Mouse (Mus musculus) layer of hippocampus, postnatal 14 days (tissue): Measurements from ENCODE around the gene Mapkapk5. TPM values are rescaled to one million over a fixed set of nuclear protein-coding genes. Genes with fewer than 3 reads are reported as not detected.

ENCODE experiments used
- DNase-seq, 2 experiments: peaks; one replicate each; pipeline ENCODE4 v3.0.0; 2021 to 2022; ENCODE audit warnings: low spot score in 2 of 2, mixed read lengths in 1 of 2
- long read RNA-seq, 2 experiments: library from polyadenylated mRNA; stranded (forward); transcript quantifications; one replicate each; pipeline ENCODE4 v2.0.0; 2021
- total RNA-seq, 2 experiments: library from RNA; stranded (reverse); gene quantifications; 2 replicates each; pipeline ENCODE4 v1.2.3; 2021

Gene Mapkapk5
- 10 to 100 TPM; 74.8 to 78.6 TPM for total RNA-seq
- long read RNA-seq, experiment 1, transcript Mapkapk5-201 (14 exons, 2,234 nt) = major isoform, 5 of 10 reads
- long read RNA-seq, experiment 1, partial matches to known transcripts = 0 of 10 reads
- long read RNA-seq, experiment 1, other reads (novel, unspliced or antisense) = 1 of 10 reads
- long read RNA-seq, experiment 2, transcript Mapkapk5-201 (14 exons, 2,234 nt) = major isoform, 5 of 11 reads
- long read RNA-seq, experiment 2, partial matches to known transcripts = 2 of 11 reads
- long read RNA-seq, experiment 2, other reads (novel, unspliced or antisense) = 1 of 11 reads

- peak; percentile 98 to 99 for DNase-seq
These were observed at the start of gene Mapkapk5 for GRCm38 (mm10) chr5:121545793-121546529. Gene Mapkapk5, minus strand, starts transcription at chr5:121545905.

- DNase-seq = no peak
These were observed 49.1 kb upstream of the Mapkapk5 start for GRCm38 (mm10) chr5:121594714-121595313.

GRCm38 (mm10) chr5:121593451-121594401 lies 48.0 kb upstream of the Mapkapk5 start, which contains the start of gene Aldh2:
Gene Aldh2, minus strand, starts transcription at chr5:121593824.
- DNase-seq = peak; percentile 63 to 76

- DNase-seq = peak in 1 of 2 experiments; percentile 21
These were observed 47.2 kb upstream of the Mapkapk5 start for GRCm38 (mm10) chr5:121592816-121593407.

- no peak for DNase-seq
These were observed 46.5 kb upstream of the Mapkapk5 start for GRCm38 (mm10) chr5:121592064-121592815.

- DNase-seq = no peak
These were observed 45.8 kb upstream of the Mapkapk5 start for GRCm38 (mm10) chr5:121591417-121592063.

GRCm38 (mm10) chr5:121589928-121590327 lies 44.2 kb upstream of the Mapkapk5 start:
- DNase-seq = no peak

GRCm38 (mm10) chr5:121586400-121587039 lies 40.8 kb upstream of the Mapkapk5 start:
- DNase-seq = peak; percentile 40 to 57

GRCm38 (mm10) chr5:121585699-121586098 lies 40.0 kb upstream of the Mapkapk5 start:
- no peak for DNase-seq

GRCm38 (mm10) chr5:121585005-121585404 lies 39.3 kb upstream of the Mapkapk5 start:
- no peak for DNase-seq

- DNase-seq = peak; percentile 62 to 76
These were observed 38.2 kb upstream of the Mapkapk5 start for GRCm38 (mm10) chr5:121583765-121584501.

GRCm38 (mm10) chr5:121581945-121582344 lies 36.2 kb upstream of the Mapkapk5 start:
- DNase-seq = no peak

GRCm38 (mm10) chr5:121576927-121577488 lies 31.3 kb upstream of the Mapkapk5 start:
- no peak for DNase-seq

- no peak for DNase-seq
These were observed 30.2 kb upstream of the Mapkapk5 start for GRCm38 (mm10) chr5:121575867-121576266.

GRCm38 (mm10) chr5:121574145-121574544 lies 28.4 kb upstream of the Mapkapk5 start:
- DNase-seq = no peak

- DNase-seq = no peak
These were observed 25.1 kb upstream of the Mapkapk5 start for GRCm38 (mm10) chr5:121570787-121571186.

GRCm38 (mm10) chr5:121569881-121570420 lies 24.2 kb upstream of the Mapkapk5 start:
- no peak for DNase-seq
